Mouse (Mus musculus): ENCODE data around the gene Spag4.
"Not testable (repeated sequence)": the region's sequence is repeated elsewhere in the genome, so short reads cannot be mapped to it uniquely, and the experiment has no call there.

Gene Spag4

GRCm38 (mm10) chr2:156110627-156111357 lies 45.8 kb downstream of the Spag4 start:
- peak in 1 of 2 experiments; percentile 24 for DNase-seq (ENCODE audit: low spot score in 2 of 2)

GRCm38 (mm10) chr2:156111358-156112079 lies 46.5 kb downstream of the Spag4 start, which contains the start of the genes Cpne1 and Rbm12:
Gene Cpne1 (minus strand): TSS chr2:156111965.
Gene Rbm12 (minus strand): TSS chr2:156111978.
- peak; percentile 84 to 91 for DNase-seq (ENCODE audit: low spot score in 2 of 2)

GRCm38 (mm10) chr2:156112080-156112423 lies 47.1 kb downstream of the Spag4 start:
- DNase-seq (ENCODE audit: low spot score in 2 of 2), result not testable (repeated sequence)

- DNase-seq (ENCODE audit: low spot score in 2 of 2), result no peak
Observed at GRCm38 (mm10) chr2:156119566-156119965, 54.6 kb downstream of the Spag4 start.
